Mouse (Mus musculus) heart, adult 9 months (tissue): ENCODE data around the gene Arntl.

Experiments
- DNase-seq, 2 experiments: peaks; one replicate each; pipeline ENCODE4 v3.0.0; 2022; ENCODE audit warnings: low spot score in 2 of 2

Gene Arntl

DNA sequence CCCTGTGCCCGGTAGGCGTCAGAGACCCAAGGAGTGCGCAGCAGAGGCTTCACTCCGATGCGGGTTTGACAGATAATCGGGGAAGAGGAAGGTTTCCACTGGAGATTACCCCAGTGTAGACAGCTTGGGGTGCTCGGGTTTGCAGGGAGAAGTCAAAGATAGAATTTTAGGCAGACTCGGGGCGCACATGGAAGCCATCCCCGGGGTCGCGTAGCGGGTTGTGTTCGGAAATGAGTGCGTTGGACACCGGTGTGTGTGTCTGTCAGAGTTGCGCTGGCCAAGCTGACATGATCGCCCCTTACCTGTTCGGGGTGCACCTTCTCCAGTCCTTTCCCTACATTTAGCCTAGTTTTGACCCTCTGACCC lies 1.1 kb downstream of the Arntl start:
- no peak for DNase-seq

- DNase-seq, result no peak
Observed at GRCm38 (mm10) chr7:113210441-113210840, 3.2 kb downstream of the Arntl start.

DNA sequence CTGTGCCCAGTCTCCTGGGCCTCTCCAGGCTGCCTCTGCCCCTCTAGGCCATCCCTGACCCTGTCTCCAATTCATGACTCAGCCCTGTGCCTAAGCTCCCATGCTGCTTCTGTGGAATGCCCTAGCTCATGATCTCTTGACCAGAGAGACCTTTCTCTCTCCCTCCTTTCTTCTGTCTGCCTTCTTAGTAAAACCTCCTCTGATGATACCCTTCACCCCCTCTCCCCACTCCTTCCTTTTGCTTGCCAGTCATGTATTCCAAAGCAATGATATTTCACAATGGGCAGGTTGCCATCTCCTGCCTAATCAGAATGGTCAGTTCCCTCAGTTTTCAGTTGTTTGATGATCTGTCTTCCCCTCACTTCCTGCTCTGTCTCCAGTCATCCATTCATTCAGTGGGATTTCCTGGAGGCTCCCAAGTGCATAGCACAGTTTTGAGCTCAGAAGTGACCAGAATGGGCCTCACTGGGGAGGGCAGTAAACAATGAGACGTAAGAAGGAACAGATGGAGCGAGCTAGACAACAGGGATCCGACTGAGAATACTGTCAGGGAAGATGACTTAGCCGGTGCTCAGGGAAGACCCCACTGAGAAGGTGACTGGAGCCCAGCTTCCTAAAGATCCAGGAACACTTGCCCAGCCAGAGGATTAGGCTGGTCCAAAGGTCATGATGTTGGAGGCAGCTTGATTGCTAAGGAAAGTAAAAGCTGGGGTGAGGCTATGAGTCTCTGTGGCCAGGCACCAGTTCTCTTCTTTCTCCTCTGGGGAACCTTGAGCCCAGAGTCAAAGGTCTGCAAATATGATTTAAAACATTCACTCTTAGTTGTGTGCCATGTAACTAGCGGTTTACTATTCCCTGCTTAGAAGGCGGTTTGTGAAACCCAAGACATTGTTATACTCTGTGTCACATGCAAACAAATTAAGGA lies 7.2 kb downstream of the Arntl start:
- no peak for DNase-seq

GRCm38 (mm10) chr7:113216152-113216551 lies 8.9 kb downstream of the Arntl start:
- DNase-seq, result peak in 1 of 2 experiments; percentile 22

GRCm38 (mm10) chr7:113219416-113219815 lies 12.2 kb downstream of the Arntl start:
- DNase-seq, result no peak

- no peak for DNase-seq
Observed at GRCm38 (mm10) chr7:113219864-113220263, 12.6 kb downstream of the Arntl start.

GRCm38 (mm10) chr7:113220691-113221238 lies 13.5 kb downstream of the Arntl start:
- DNase-seq, result no peak

DNA sequence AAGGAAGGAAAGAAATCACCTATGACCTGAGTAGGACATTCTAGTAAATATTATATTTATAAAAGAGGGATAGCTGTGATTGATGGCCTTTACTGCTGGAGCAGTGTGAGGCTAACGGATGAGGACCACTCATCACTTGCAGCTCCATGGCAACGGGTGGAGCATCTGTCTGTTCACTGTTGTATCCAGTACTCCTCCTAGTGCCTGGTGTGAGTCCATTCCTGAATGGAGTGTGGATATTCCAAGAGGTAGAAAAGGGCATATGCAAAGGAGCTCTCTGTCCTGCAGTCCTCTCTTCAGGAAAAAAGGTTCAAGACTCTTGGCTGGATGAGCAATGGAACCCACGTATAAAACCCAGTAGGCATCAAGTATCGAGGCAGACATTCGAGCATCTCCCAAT lies 15.6 kb downstream of the Arntl start:
- no peak for DNase-seq

GRCm38 (mm10) chr7:113224620-113225019 lies 17.4 kb downstream of the Arntl start:
- DNase-seq, result no peak

DNA sequence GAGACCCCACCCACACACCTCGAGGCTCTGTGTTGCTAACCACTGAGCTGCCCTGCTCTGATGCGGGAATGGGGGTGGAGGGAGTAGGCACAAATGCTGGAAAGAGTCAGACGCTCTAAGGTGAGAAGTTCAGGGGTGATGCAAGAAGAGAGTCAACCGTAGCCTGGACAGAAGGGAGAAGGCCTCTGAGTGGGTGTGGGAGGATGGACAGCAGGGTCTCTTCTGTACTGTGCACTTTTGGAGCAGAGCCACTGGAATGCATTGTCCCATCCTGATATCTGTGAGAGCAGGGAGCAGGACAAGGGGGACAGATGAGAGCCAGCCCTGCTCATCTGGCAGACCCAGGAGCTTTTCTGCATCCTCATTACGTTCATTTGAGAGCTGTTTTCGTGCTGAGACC lies 21.2 kb downstream of the Arntl start:
- no peak for DNase-seq

GRCm38 (mm10) chr7:113236135-113236534 lies 28.9 kb downstream of the Arntl start:
- no peak for DNase-seq

DNA sequence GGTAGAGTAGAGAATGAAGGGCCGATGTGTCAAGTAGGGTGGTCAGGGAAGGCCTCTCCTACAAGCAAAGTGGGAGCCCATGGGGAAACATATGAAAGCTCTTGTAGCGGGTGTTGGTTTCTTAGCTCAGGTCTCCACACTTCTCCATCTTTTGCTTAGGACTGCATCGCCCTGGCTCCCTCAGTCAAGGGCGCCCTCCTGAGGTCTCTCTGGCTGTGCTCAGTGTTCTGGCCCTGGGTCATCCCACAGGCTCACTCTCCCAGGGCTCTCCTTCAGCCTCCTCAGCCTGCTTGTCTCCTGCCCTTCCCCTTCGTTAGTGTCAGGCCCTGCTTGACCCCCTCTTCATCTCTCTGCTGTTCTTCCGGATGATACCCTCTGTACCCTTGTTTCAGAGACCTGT lies 31.1 kb downstream of the Arntl start:
- no peak for DNase-seq

DNA sequence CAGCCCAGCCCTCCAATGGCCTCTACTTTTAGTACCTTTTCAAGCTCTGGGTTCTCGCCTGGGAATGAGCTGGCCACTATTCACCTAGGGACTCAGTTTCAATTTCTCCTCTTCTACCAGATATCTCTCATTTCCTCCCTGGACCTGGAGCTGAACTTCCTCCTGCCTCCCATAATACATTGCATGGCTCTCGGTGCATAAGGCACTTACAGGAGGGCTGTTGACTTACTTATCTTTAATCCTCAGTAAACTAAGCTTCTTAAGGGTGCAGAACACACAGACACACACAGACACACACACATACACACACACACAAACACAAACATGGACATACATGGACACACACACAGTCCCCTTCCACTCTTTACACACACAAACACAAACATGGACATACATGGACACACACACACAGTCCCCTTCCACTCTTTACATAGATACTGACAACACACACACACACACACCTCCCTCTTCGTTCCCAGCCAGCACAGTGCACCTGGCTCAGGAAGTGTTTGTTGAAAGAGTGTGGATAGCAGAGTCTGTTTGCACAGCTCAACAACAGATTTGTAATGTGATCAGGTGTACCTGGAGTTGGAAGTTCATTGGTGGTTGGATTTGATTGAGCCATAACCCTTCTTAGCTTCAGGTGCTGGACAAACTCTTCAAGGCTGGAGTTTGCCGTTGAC lies 32.3 kb downstream of the Arntl start:
- no peak for DNase-seq

GRCm38 (mm10) chr7:113240438-113240837 lies 33.2 kb downstream of the Arntl start:
- DNase-seq, result peak in 1 of 2 experiments; percentile 26

GRCm38 (mm10) chr7:113241901-113242661 lies 34.8 kb downstream of the Arntl start:
- DNase-seq, result peak; percentile 41 to 60

GRCm38 (mm10) chr7:113242688-113243087 lies 35.4 kb downstream of the Arntl start:
- peak; percentile 21 to 42 for DNase-seq

DNA sequence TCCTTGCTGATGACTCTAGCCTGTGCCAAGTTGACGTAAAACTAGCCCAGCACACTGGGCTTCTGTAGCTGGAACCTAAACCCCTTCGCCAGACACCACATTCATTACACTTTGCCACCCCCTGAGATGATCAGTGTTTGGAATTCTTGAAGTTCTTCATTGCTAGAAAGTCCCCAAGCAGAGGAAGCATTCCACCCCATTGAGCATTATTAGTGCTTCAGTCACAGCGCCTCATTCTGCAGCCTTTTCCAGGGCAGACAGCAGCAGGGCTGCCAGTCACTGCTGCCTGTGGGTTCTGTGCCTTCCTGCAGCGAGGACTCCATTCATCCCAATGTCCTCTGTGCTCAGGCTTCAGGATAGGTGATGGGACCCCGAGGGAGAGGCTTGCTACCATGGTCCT lies 37.9 kb downstream of the Arntl start:
- no peak for DNase-seq

DNA sequence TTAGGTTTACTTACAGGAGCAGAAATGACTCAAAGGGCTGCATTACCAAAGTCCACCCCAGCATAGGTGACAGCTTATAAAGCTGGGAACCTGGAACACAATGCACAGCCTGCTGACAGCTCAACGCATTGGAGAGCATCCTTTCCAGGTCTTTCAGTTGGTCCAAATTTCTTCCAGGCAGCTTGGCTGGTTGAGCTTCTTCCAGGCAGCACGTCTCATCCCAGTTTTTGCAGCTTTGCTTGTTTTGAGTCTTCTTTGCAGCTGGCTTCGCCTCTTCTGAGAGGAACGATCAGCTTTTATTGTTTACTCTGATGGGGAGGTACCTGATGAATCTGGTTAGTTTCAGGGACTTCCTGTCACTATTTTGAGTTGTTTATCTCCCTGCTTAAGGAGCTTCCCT lies 39.2 kb downstream of the Arntl start:
- DNase-seq, result no peak

GRCm38 (mm10) chr7:113247167-113247566 lies 39.9 kb downstream of the Arntl start:
- DNase-seq, result no peak

DNA sequence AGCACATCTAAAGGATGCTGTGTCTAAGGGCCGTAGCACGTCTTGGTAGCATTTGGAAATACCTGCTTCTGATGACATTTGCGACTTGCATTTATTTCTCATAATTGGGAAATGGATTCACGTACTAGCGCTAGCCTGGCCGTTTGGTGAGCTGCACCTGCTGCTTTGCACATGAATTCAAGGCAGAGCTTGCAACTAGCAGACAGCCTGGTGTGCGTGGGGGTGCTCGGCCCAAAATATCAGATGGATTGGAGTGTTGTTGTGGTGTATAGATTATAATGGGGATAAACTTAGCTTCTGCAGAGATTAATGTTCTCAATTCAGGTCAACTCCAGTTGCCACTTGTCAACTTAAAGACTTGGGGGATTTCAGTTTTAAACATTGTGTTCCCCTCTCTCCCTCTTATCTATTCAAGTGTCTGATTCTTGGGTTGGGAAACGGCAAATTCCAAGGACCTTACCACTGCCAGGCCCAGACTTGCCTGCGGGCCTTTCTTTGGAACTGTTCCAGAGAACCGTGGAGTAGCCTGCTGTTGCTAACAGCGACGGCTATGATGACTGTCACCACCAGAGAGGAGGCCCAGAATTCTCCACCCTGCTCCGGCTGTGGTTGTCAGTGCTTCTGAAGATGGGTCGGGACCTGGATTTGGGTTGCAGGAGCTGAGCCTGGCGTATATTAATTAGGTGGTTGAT lies 42.0 kb downstream of the Arntl start:
- no peak for DNase-seq

GRCm38 (mm10) chr7:113250433-113250991 lies 43.2 kb downstream of the Arntl start:
- peak; percentile 21 to 25 for DNase-seq
